Mouse (Mus musculus) ES-E14 (cell line): ENCODE results near the gene Col6a5. TPM values are rescaled to one million over a fixed set of nuclear protein-coding genes. Genes with fewer than 3 reads are reported as not detected.

ENCODE experiments used
- DNase-seq: peaks from one replicate; pipeline ENCODE4 v3.0.0-alpha.2; 2013; ENCODE audit warnings: low read depth, low spot score
- H3K27ac ChIP-seq: 2 replicates; pipeline ENCODE4 v1.5.1; 2012; ENCODE audit warnings: low read depth, mild to moderate bottlenecking, low read length, moderate library complexity, mixed read lengths; ENCODE audit not compliant: poor library complexity, insufficient read depth, severe bottlenecking
- H3K36me3 ChIP-seq: 2 replicates; pipeline ENCODE4 v1.6.1; 2012; ENCODE audit warnings: mild to moderate bottlenecking, low read length, moderate library complexity, mixed read lengths; ENCODE audit not compliant: control insufficient read depth, poor library complexity, insufficient read depth, severe bottlenecking
- H3K4me1 ChIP-seq, 2 experiments: fragments of 150-350 bp in 1 of 2; sonication (generic) in 1 of 2; 2 replicates each; pipeline ENCODE4 v1.6.1; 2012; ENCODE audit warnings: low read length in 2 of 2, mild to moderate bottlenecking in 1 of 2, mixed read lengths in 1 of 2; ENCODE audit not compliant: control insufficient read depth in 2 of 2, insufficient read depth in 2 of 2, poor library complexity in 1 of 2
- H3K4me3 ChIP-seq, 2 experiments: fragments of 150-350 bp in 1 of 2; sonication (generic) in 1 of 2; 2 replicates each; pipeline ENCODE4 v1.5.1; 2012; ENCODE audit warnings: low read length in 2 of 2, low read depth in 1 of 2, mild to moderate bottlenecking in 1 of 2, mixed read lengths in 1 of 2; ENCODE audit not compliant: insufficient read depth in 1 of 2, poor library complexity in 1 of 2, severe bottlenecking in 1 of 2
- H3K9ac ChIP-seq: 2 replicates; pipeline ENCODE4 v1.6.1; 2012; ENCODE audit warnings: low read depth, mild to moderate bottlenecking, low read length, mixed read lengths; ENCODE audit not compliant: poor library complexity, insufficient read depth, severe bottlenecking
- H3K9me3 ChIP-seq: fragments of 150-350 bp; sonication (generic); 2 replicates; pipeline ENCODE4 v1.6.1; 2012; ENCODE audit warnings: low read depth, mild to moderate bottlenecking, low read length; ENCODE audit not compliant: control insufficient read depth, insufficient read depth
- CHD2 ChIP-seq: IDR thresholded peaks from 2 replicates; pipeline ENCODE4 v1.6.1; 2014; ENCODE audit warnings: mild to moderate bottlenecking, low read depth, low read length, inconsistent platforms
- HCFC1 ChIP-seq: IDR thresholded peaks from 2 replicates; pipeline ENCODE4 v1.6.1; 2012; ENCODE audit warnings: low read length, inconsistent platforms, borderline replicate concordance; ENCODE audit not compliant: insufficient read depth
- MAFK ChIP-seq: IDR thresholded peaks from 2 replicates; pipeline ENCODE4 v1.6.1; 2014; ENCODE audit warnings: mild to moderate bottlenecking, low read depth, low read length, inconsistent platforms; ENCODE audit not compliant: insufficient read depth
- ZC3H11A ChIP-seq: IDR thresholded peaks from 2 replicates; pipeline ENCODE4 v1.6.1; 2012; ENCODE audit warnings: low read depth, mild to moderate bottlenecking, inconsistent platforms, low read length, borderline replicate concordance
- ZNF384 ChIP-seq: IDR thresholded peaks from 2 replicates; pipeline ENCODE4 v1.6.1; 2012; ENCODE audit warnings: low read depth, low read length, inconsistent platforms
- in situ Hi-C, 2 experiments: fragments of 600-800 bp; cut with MboI; formaldehyde crosslinking; loops; one replicate each; pipeline ENCODE4 v1.15.1; 2025; ENCODE audit warnings: low sequenced_read_pairs in 2 of 2, inconsistent platforms in 1 of 2; ENCODE audit not compliant: unreplicated experiment in 2 of 2
- total RNA-seq: library from RNA; depleted of rRNA; stranded (reverse); fragments of 300-350 nt; gene quantifications from 2 replicates; pipeline ENCODE4 v1.2.3, GENCODE M21; 2012

Gene Col6a5
- total RNA-seq, 1 experiment, result 4.2 TPM

DNA sequence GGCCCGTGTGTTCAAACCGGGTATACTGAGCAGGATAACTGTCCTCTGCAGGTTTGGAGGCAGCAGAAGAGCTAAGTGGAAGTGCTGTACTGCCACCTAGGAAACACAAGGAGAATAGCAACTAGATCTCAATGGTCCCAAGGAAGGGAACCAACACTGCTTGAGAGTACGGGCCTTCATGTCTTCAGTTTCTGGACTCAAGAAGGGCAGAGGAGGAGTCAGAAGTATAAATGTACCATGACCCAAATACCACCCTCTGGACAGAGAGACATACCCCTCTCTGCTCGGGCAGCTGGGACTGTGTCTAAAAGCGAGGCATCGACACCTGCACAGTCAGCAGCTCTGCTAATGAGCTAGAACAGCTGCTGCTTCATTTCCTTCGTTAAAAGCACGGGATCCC is 27.7 kb upstream of the Col6a5 start:
- in situ Hi-C loops, result no loop called here
- Histone ChIP-seq H3K9me3 (no peaks in the 10 kb centered on the region), H3K27ac (no peak overlapping the region), H3K9ac (no peak overlapping the region), H3K4me3 (no peak overlapping the region), H3K4me1 (no peaks in the 10 kb centered on the region), H3K36me3 (no peaks in the 10 kb centered on the region)
- no peak for DNase-seq
- TF ChIP-seq MAFK, result no peak
- peak; percentile 48; the same call in 1 of the 2 replicates for TF ChIP-seq ZC3H11A

- H3K4me3 ChIP-seq, result no peak overlapping the region
- no peak for DNase-seq
Observed at GRCm38 (mm10) chr9:105984931-105985519, 24.6 kb upstream of the Col6a5 start.

DNA sequence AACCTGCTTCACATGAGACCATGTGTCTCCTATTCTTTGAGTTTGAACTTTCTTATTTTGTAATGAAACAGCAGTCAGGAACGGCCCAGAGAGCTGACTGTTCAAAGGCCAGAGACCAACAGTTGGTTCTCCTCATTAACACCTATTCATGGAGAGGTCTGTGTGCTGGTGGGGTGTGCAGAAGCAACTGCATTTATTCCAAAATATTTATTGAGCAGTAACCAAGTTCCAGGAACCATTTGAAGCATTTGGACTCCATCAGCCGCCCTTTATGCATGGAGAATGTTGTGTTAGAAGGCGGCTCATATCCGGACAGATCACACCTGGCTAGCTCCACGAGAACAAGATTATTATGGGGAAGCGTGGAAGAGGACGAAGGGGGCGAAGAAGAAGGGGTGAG is 18.0 kb upstream of the Col6a5 start:
- TF ChIP-seq CHD2 (no peak), ZC3H11A (no peak), ZNF384 (no peak), HCFC1 (no peak), MAFK (no peak)
- H3K4me1 ChIP-seq, result peaks cover 2 to 3% of the 10 kb centered on the region in 2 experiments; a peak in 2 of 4 replicates
- H3K36me3 ChIP-seq, result no peaks in the 10 kb centered on the region
- no peaks in the 10 kb centered on the region for H3K9me3 ChIP-seq
- no peak overlapping the region for H3K4me3 ChIP-seq
- in situ Hi-C loops, result no loop called here
- DNase-seq, result no peak
- H3K9ac ChIP-seq, result no peak overlapping the region
- H3K27ac ChIP-seq, result no peak overlapping the region

More at GRCm38 (mm10) chr9:105984931-105985519, 24.6 kb upstream of the Col6a5 start:
- in situ Hi-C loops, result no loop called here
- Histone ChIP-seq H3K9ac (no peak overlapping the region), H3K36me3 (no peaks in the 10 kb centered on the region), H3K4me1 (no peaks in the 10 kb centered on the region), H3K9me3 (no peaks in the 10 kb centered on the region), H3K27ac (no peak overlapping the region)
- TF ChIP-seq ZNF384 (no peak), MAFK (no peak), HCFC1 (no peak), CHD2 (no peak), ZC3H11A (no peak)

- in situ Hi-C loops, result no loop called here
- TF ChIP-seq ZNF384, result no peak
- no peak for TF ChIP-seq MAFK
- TF ChIP-seq CHD2, result no peak
- TF ChIP-seq ZC3H11A, result no peak
- TF ChIP-seq HCFC1, result no peak
- H3K27ac ChIP-seq, result no peak overlapping the region
- H3K9ac ChIP-seq, result no peak overlapping the region
- peak; percentile 16 for DNase-seq
- H3K36me3 ChIP-seq, result no peaks in the 10 kb centered on the region
- H3K4me1 ChIP-seq, result peaks cover 3 to 6% of the 10 kb centered on the region in 2 experiments; a peak in 3 of 4 replicates
- no peaks in the 10 kb centered on the region for H3K9me3 ChIP-seq
- no peak overlapping the region for H3K4me3 ChIP-seq
Observed at GRCm38 (mm10) chr9:105976871-105977270, 16.4 kb upstream of the Col6a5 start.

GRCm38 (mm10) chr9:105976314-105976713 is 15.9 kb upstream of the Col6a5 start:
- TF ChIP-seq ZNF384 (peak; percentile 94), ZC3H11A (no peak)
- in situ Hi-C loops, result no loop called here

More at GRCm38 (mm10) chr9:105976314-105976713, 15.9 kb upstream of the Col6a5 start:
- Histone ChIP-seq H3K9me3 (no peaks in the 10 kb centered on the region), H3K4me3 (no peak overlapping the region), H3K9ac (no peak overlapping the region), H3K36me3 (no peaks in the 10 kb centered on the region), H3K4me1 (peaks cover 8 to 10% of the 10 kb centered on the region in 2 experiments; a peak in 3 of 4 replicates), H3K27ac (no peak overlapping the region)
- no peak for DNase-seq
